Mouse (Mus musculus) subcutaneous adipose tissue, adult 2 months (tissue): Measurements from ENCODE around the gene Pex7. TPM values are rescaled to one million over a fixed set of nuclear protein-coding genes. Genes with fewer than 3 reads are reported as not detected.

Source experiments
- polyA plus RNA-seq: library from polyadenylated mRNA; depleted of rRNA; stranded (reverse); fragments of >200 nt; gene quantifications from 2 replicates; pipeline ENCODE4 v1.2.3, GENCODE M21; 2012; ENCODE audit warnings: low replicate concordance; rRNA removed

Gene Pex7
- polyA plus RNA-seq, result 28.8 and 35.7 TPM in 2 replicates

GRCm38 (mm10) chr10:19907246-19907804, at the start of gene Pex7:
TSS of gene Pex7 (minus strand) at chr10:19907689.

GRCm38 (mm10) chr10:19934384-19935294, 27.1 kb upstream of the Pex7 start, which contains the start of gene Map3k5:
TSS of gene Map3k5 (plus strand) at chr10:19934472.

GRCm38 (mm10) chr10:19850998-19851691, 56.3 kb downstream of the Pex7 start, which contains the start of gene Slc35d3:
TSS of gene Slc35d3 (minus strand) at chr10:19851459.

Other genes starting within 250 kb of the Pex7 start
- gene Il20ra, start 195.1 kb downstream of the Pex7 start, polyA plus RNA-seq, result 0.14 TPM in 1 of 2 replicates, not detected in the other
- gene Slc35d3, start 56.2 kb downstream of the Pex7 start, polyA plus RNA-seq, result 0.05 TPM in 1 of 2 replicates, not detected in the other
- gene Map3k5, start 26.8 kb upstream of the Pex7 start, polyA plus RNA-seq, result 5.2 and 7.7 TPM in 2 replicates
- gene Map7, start 240.8 kb upstream of the Pex7 start, polyA plus RNA-seq, result 2.8 and 6.3 TPM in 2 replicates